Mouse (Mus musculus) Muller cell, postnatal 12 days (primary cell): ENCODE measurements at regions not wholly inside any gene's neighbourhood (a gene's known extent, or its start where the extent isn't known, plus 50 kb on each side); places are given as distances from the start of the nearest gene placed in this dataset.
A peak's percentile ranks its signal among the peaks of the same experiment; 100 is the strongest.

Experiments
- DNase-seq: peaks from one replicate; pipeline ENCODE4 v3.0.0-alpha.2; 2015; ENCODE audit errors: inconsistent ontology term

DNA sequence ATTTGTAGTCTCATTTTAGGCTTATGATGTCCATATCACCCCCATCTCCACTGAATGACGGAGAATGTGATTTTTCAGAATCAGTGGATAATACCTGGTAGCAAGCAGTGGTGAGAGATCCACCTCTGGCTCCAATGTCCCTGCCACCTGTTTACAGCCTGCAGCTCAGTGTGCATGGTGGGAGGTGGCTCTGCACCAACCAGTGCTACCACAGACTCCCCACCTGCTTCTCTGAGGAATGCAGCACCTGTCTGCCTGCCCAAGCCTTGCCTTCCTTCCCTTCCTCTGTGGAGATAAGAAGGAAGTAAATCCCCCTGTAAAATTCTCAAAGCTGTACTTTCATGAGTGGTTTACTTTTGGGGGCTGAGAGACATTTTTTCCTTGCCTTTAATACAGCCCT is 95.9 kb upstream of the Shh start:
- no peak for DNase-seq

DNA sequence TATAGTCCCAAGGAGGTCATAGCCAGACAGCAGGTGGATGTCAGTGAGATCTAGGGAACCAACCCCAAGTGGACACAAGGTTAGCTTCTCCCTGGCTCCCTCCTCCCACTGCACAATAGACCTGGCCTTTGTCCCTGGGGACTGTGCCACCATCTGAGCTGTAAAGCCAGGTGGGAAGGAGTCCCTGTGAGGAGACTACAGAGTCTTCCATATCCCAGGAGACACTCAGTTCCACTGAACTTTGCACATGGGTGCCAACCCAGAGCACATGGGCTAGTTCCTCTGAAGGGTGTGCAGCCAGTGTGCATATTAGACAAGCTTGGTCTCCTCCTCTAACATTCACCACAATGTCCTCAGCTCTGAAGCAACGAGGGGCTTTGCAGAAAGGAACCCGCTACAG is 86.5 kb upstream of the Shh start:
- no peak for DNase-seq

DNA sequence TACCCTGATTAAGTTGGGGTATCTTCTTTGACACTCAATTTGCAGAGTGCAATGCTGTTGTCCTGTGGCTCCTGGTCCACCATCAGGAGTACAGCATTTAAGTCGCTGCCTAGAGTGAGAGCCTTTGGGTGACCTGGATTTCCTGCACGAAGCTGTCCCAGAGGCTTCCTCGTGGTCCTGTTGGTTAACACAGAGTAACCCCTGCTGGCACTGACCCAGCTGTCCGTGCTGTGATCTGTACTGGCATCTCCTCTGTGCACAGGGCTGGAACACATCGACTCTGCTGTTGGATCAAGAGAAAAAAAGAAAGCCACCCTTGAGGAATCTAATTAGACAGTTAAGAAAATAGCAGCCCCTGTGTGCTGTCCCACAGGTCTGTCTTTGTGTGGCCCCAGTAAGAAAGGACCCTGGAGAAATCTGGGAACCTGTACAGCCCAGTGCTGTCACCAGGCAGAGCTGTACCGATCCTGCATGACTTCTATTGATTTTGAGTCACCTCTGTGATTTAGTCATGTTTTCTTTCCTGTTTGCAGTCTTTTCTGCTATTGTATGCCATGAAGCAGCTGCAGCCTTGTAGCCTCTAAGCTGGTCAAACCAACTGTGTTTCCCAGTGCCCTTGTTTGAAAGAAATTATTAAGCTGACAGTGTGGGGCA is 63.3 kb upstream of the Shh start:
- DNase-seq: peak; percentile 33

DNA sequence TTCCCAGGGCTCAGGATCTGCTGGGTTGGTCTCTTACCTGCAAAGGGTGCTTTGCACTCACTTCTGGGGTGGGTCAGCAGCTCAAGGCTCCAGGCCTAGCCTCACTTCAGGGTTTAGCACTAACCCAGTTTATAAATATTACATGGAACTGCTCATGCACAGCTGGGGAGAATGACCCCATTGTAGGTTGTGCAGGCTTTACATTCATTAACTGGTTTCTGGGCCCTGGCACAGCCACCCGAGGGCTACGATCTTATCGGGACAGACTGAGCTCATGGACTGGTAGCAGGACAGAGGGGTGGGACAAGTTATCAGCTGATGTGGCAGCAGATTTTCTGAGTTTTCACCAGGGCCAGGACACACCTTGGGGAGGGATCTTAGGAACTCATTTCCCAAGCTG is 59.4 kb upstream of the Shh start:
- no peak for DNase-seq

DNA sequence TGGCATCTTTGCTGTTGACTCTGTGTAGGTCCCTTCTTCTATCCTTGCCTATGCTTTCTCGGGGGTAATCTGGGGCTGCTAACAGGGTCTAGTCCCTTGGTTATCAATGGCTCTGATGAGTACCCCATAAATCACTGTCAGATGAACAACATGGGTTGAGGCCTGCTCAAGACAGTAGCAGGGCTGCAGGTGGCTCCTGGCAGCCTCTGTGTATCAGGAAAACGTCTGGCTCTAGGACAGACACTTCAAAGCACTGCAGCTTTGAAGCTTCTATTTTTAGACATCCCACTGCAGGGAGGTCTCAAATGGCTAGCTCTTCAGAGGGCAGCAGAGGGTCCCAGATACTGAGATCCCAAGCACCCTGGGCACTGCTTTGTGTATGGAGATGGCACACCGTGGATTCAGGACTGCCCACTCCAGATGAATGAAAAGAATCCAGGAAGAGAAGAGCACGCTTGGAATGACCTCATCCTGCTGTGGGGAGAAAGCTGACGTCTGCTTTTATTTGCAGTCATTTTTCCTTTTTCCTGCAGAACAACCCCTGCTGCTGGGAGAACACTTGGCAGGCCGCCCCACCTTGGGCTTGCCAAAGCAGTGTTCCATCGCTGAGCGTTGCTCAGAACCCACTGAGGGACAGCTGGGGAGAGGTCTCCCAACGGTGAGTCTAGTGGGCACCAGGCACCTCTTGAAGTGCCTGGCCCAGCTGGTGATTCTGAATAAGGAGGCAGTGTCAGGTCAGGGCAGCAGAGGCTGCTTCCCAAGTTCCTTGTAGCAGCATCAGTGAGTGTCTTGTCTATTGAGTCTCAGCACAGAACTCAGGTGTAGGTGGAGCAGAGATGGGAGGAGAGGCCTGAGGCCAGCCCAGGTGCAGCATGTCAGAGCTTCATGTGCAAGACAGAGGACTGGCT is 54.0 kb upstream of the Shh start:
- peak; percentile 86 for DNase-seq

DNA sequence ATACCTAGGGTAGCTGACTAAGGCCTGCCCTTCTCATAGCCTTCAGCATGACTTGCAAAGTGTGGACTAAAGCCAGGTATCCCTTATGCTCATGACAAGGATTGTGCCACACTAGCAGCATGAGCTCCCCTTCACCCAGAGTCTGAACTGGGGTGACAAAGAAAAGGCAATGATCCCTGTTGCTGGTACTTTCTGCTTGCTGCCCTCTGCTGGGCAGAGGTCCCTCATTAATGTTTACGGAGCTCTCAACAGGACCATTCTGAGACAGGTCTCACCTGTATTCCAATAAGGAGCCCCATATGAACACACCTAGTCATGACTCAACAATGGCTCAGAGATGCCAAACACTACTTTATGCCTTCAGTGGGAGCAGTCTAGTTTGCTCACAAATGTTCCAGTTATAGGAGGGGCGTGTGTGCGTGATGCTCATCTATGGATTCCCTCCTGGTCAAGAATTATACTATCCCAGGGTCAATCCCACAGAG is 52.0 kb upstream of the Shh start:
- no peak for DNase-seq
